Mouse (Mus musculus) cerebellum, postnatal 36 days (tissue): ENCODE data around the gene Msmp.
"Not testable (repeated sequence)": the region's sequence is repeated elsewhere in the genome, so short reads cannot be mapped to it uniquely, and the experiment has no call there.

Experiments
- DNase-seq, 2 experiments: peaks; one replicate each; pipeline ENCODE4 v3.0.0; 2021 to 2022; ENCODE audit warnings: mixed read lengths in 2 of 2

Gene Msmp

GRCm38 (mm10) chr4:43584444-43585416, at the start of gene Msmp:
Gene Msmp, minus strand, starts transcription at chr4:43584494.
- no peak for DNase-seq

GRCm38 (mm10) chr4:43633736-43634135, 49.4 kb upstream of the Msmp start:
- DNase-seq, result no peak

- DNase-seq, result no peak
Measured at GRCm38 (mm10) chr4:43633296-43633695, 49.0 kb upstream of the Msmp start.

GRCm38 (mm10) chr4:43631956-43632920, 47.9 kb upstream of the Msmp start:
- DNase-seq, result peak; percentile 57 to 58

GRCm38 (mm10) chr4:43631046-43631955, 47.0 kb upstream of the Msmp start, which contains the start of gene Npr2:
Gene Npr2, plus strand, starts transcription at chr4:43631935.
- DNase-seq, result peak; percentile 65 to 68

GRCm38 (mm10) chr4:43630671-43631045, 46.4 kb upstream of the Msmp start:
- DNase-seq, result no peak

- DNase-seq, result peak; percentile 81 to 92
Measured at GRCm38 (mm10) chr4:43630030-43630581, 45.8 kb upstream of the Msmp start.

- peak; percentile 38 to 47 for DNase-seq
Measured at GRCm38 (mm10) chr4:43629106-43629817, 45.0 kb upstream of the Msmp start.

GRCm38 (mm10) chr4:43620146-43620778, 36.0 kb upstream of the Msmp start:
- no peak for DNase-seq

- no peak for DNase-seq
Measured at GRCm38 (mm10) chr4:43613060-43613730, 28.9 kb upstream of the Msmp start.

GRCm38 (mm10) chr4:43612534-43612933, 28.2 kb upstream of the Msmp start:
- DNase-seq, result no peak

- no peak for DNase-seq
Measured at GRCm38 (mm10) chr4:43604751-43605685, 20.7 kb upstream of the Msmp start.

- no peak for DNase-seq
Measured at GRCm38 (mm10) chr4:43604099-43604498, 19.8 kb upstream of the Msmp start.

- DNase-seq, result no peak
Measured at GRCm38 (mm10) chr4:43600195-43600934, 16.1 kb upstream of the Msmp start.

- DNase-seq, result no peak
Measured at GRCm38 (mm10) chr4:43598650-43599380, 14.5 kb upstream of the Msmp start.

- no peak for DNase-seq
Measured at GRCm38 (mm10) chr4:43598200-43598599, 13.9 kb upstream of the Msmp start.

GRCm38 (mm10) chr4:43596597-43596996, 12.3 kb upstream of the Msmp start:
- DNase-seq, result not testable (repeated sequence)
